Mouse (Mus musculus): ENCODE data around the gene Ano5.

DNA sequence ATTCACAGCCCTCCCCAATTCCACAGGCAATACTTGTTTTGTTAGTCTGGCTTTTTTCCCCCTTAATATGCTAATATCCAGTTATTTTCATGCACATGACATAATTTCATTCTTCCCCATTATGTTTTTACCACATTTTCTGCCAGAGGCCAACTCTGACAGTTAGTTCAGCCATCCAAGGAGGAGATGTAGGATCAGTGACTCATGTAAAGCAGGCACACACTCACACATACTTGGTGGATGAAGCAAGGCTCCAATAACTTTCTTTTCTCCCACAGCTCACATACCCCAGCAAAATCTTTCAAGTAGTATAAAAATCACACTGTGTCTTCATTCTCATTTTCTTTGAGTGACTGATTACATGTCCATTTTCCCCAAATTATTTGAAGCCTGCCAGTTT, 28.5 kb downstream of the Ano5 start:
- TF ChIP-seq CTCF (IDR thresholded peaks at IDR 0.05; ENCODE audit: control insufficient read depth, insufficient read depth, insufficient read length): no peak
- no peak for TF ChIP-seq CEBPB (IDR thresholded peaks at IDR 0.05; ENCODE audit: low read depth)
